Mouse (Mus musculus): Measurements from ENCODE around the gene Ankrd53. TPM values are rescaled to one million over a fixed set of nuclear protein-coding genes. Genes with fewer than 3 reads are reported as not detected.

Gene Ankrd53
- polyA plus RNA-seq, 1 experiment from 2014 or later: not detected

DNA sequence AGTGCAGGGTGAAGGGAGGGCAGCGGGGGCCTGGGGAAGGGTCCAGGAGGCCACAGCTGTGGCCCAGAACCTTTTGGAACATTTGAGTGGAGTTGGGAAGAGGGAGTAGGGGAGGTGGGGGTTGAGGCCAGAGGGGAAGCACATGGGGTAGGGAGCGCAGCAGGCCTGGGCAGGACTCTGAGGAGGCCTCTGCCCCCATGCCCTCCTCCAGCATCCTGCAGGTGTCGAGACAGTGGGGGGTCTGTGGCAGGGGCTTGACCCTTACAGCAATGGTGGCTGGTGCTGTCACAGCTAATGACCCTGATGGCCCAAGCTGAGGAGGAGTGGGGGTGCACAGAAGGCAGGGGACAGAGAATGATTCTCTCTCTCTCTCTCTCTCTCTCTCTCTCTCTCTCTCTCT is 13.2 kb upstream of the Ankrd53 start:
- no peaks in the 10 kb centered on the region for H3K4me1 ChIP-seq (ENCODE audit: control insufficient read depth, insufficient read depth, low read length)
- H3K36me3 ChIP-seq (ENCODE audit: control insufficient read depth, insufficient read depth, low read length): no peaks in the 10 kb centered on the region
- no peak overlapping the region for H3K27ac ChIP-seq (ENCODE audit: low read length)
- H3K4me3 ChIP-seq (ENCODE audit: low read length): no peak overlapping the region
- no peak overlapping the region for H3K4me2 ChIP-seq (ENCODE audit: low read depth, low read length)
- WGBS: 65% methylated on average over 3 of the region's 3 CpGs
- peaks cover 12% of the 10 kb centered on the region for H3K27me3 ChIP-seq (replicated peaks; ENCODE audit: control insufficient read depth, insufficient read depth, low read length)
- no peak for ATAC-seq
- no peak overlapping the region for H3K9ac ChIP-seq (ENCODE audit: low read depth, low read length)
- no peaks in the 10 kb centered on the region for H3K9me3 ChIP-seq (ENCODE audit: control insufficient read depth, low read length)

DNA sequence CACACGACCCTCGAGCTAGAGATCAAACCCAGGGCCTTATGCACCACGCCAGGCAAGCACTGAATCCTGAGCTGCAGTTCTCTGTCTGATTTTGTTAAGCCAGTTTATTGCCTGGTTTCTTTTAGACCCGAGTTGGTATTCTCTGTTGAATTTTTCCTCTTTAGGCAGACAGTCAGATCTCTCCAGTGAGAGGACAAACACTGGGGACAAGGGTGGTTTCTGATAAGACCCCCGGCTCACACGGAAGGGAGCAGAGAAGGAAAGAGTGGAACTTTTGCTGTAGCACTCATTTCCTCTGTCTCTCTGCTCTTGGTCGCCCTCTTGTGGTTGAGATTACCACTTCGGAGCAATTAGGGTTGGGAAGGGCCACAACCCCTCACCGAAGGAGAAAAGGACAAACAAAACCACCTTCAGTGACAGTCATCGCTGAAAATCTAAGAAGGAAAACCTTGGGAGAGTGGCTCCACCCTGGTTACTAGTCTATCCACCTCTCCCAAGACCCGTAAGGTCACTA is 12.2 kb upstream of the Ankrd53 start:
- Histone ChIP-seq H3K9me3 (ENCODE audit: control insufficient read depth, low read length) (no peaks in the 10 kb centered on the region), H3K4me3 (ENCODE audit: low read length) (no peak overlapping the region), H3K4me1 (ENCODE audit: control insufficient read depth, insufficient read depth, low read length) (no peaks in the 10 kb centered on the region), H3K36me3 (ENCODE audit: control insufficient read depth, insufficient read depth, low read length) (no peaks in the 10 kb centered on the region), H3K4me2 (ENCODE audit: low read depth, low read length) (0 out of 2 replicates have a peak overlapping the region, but pooled peaks have one; percentile 4), H3K9ac (ENCODE audit: low read depth, low read length) (no peak overlapping the region), H3K27ac (ENCODE audit: low read length) (no peak overlapping the region), H3K27me3 (replicated peaks; ENCODE audit: control insufficient read depth, insufficient read depth, low read length) (peaks cover 12% of the 10 kb centered on the region)
- WGBS: 8% methylated on average over 11 of the region's 11 CpGs
- ATAC-seq: no peak

DNA sequence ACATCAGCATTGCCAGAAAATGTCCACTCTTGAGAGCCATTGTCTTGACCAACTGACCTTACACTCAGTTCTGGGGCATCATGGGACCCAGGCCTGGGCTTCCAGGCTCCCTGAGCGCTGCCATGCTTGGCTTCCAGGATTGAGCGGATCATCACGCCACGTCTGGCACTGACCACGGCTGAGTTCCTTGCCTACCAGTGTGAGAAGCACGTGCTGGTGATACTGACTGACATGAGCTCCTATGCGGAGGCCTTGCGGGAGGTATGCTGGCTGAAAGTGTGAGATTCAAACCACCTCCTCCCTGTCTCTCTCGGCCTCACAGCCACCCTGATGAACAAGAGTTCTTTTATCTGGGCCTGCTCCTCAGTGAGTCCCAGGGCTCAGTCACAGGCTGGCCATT is 6.4 kb upstream of the Ankrd53 start:
- Histone ChIP-seq H3K27ac (ENCODE audit: low read length) (no peak overlapping the region), H3K9ac (ENCODE audit: low read depth, low read length) (no peak overlapping the region), H3K4me3 (ENCODE audit: low read length) (no peak overlapping the region), H3K4me1 (ENCODE audit: control insufficient read depth, insufficient read depth, low read length) (no peaks in the 10 kb centered on the region), H3K9me3 (ENCODE audit: control insufficient read depth, low read length) (no peaks in the 10 kb centered on the region), H3K36me3 (ENCODE audit: control insufficient read depth, insufficient read depth, low read length) (no peaks in the 10 kb centered on the region), H3K4me2 (ENCODE audit: low read depth, low read length) (no peak overlapping the region), H3K27me3 (replicated peaks; ENCODE audit: control insufficient read depth, insufficient read depth, low read length) (peaks cover 42% of the 10 kb centered on the region)
- 75% methylated on average over 9 of the region's 9 CpGs for WGBS
- no peak for ATAC-seq

DNA sequence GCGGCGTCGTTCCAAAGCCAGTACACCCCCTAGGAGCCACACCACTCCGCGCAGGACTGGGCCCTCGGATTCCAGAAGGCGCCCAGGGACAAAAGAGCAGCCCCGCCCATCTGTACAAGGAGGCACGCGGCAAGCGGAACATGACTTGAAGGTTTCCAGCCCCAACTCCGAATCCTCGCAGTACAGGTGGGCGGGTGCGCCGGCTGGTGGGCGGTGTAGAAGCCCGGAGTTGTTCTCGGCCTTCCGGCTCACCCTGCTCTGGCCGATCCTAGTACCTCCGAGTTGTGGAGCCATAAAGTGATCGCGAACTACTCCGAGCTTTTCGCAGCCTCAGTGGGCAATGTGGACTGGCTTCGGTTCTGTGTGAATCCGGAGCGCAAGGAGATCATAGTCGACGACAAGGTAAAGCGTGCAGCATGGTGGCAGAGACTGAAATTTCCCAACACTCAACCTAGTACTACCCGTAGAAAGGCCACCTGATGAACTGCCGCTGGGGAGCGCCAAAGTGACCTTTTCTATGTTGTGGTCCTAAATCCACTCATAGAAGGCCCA is 512 bp downstream of the Ankrd53 start:
- H3K9me3 ChIP-seq (ENCODE audit: control insufficient read depth, low read length): no peaks in the 10 kb centered on the region
- H3K4me3 ChIP-seq (ENCODE audit: low read length): peak overlapping the region; percentile 31
- H3K27ac ChIP-seq (ENCODE audit: low read length): no peak overlapping the region
- H3K9ac ChIP-seq (ENCODE audit: low read depth, low read length): peak overlapping the region; percentile 27; the same call in 1 of the 2 replicates
- H3K27me3 ChIP-seq (replicated peaks; ENCODE audit: control insufficient read depth, insufficient read depth, low read length): peaks cover 31% of the 10 kb centered on the region
- no peaks in the 10 kb centered on the region for H3K36me3 ChIP-seq (ENCODE audit: control insufficient read depth, insufficient read depth, low read length)
- peaks cover 6% of the 10 kb centered on the region; the same call in 1 of the 2 replicates for H3K4me1 ChIP-seq (ENCODE audit: control insufficient read depth, insufficient read depth, low read length)
- H3K4me2 ChIP-seq (ENCODE audit: low read depth, low read length): peak overlapping the region; percentile 63
- WGBS: 1% methylated on average over 35 of the region's 35 CpGs
- ATAC-seq: peak; percentile 83

DNA sequence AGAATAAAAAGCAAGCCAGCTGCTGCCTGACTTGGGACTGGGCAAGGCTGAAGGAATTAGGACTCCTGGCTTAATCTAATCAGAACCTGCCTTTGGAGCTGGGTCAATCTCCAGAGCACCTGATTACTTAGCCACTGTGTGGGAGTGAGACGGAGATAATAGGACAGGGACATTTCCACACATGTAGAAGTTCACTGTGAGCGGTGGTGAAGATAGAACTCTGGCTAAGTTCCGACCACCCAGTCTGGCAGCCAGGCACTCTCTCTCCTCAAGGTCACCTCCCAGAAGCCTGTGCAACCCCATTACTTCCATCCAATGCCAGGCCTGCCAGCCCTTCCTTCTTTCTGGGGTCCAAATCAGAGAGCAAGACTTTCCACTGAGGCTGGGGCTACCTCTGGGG is 4.5 kb downstream of the Ankrd53 start:
- Histone ChIP-seq H3K27me3 (replicated peaks; ENCODE audit: control insufficient read depth, insufficient read depth, low read length) (peaks cover 4% of the 10 kb centered on the region; the same call in 1 of the 2 replicates), H3K27ac (ENCODE audit: low read length) (no peak overlapping the region), H3K9me3 (ENCODE audit: control insufficient read depth, low read length) (no peaks in the 10 kb centered on the region), H3K4me2 (ENCODE audit: low read depth, low read length) (no peak overlapping the region), H3K9ac (ENCODE audit: low read depth, low read length) (no peak overlapping the region), H3K4me1 (ENCODE audit: control insufficient read depth, insufficient read depth, low read length) (peaks cover 6% of the 10 kb centered on the region; the same call in 1 of the 2 replicates), H3K4me3 (ENCODE audit: low read length) (no peak overlapping the region), H3K36me3 (ENCODE audit: control insufficient read depth, insufficient read depth, low read length) (peaks cover 3% of the 10 kb centered on the region; the same call in 1 of the 2 replicates)
- 84% methylated on average over 3 of the region's 3 CpGs for WGBS
- ATAC-seq: no peak

DNA sequence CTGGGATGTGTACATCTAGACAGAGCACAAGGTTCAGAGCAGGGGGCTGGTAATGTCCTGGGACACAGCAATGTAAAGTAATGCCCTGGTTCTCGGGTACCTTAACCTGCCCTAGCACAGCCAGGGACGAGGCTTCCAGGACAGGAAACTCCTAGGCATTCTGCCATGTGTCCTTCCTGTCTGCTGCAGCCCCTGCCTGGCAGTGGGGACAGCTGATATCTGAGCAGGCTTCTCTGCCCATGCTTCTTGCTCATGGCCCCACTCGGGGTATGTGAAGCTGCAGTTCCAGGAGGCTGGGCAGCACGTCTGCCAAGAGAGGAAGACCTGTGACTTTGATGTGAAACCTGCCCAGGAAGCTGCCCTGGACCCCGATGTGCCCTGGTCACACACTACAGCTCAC is 6.0 kb downstream of the Ankrd53 start:
- no peak for ATAC-seq
- H3K4me3 ChIP-seq (ENCODE audit: low read length): no peak overlapping the region
- no peak overlapping the region for H3K9ac ChIP-seq (ENCODE audit: low read depth, low read length)
- H3K9me3 ChIP-seq (ENCODE audit: control insufficient read depth, low read length): no peaks in the 10 kb centered on the region
- no peaks in the 10 kb centered on the region for H3K27me3 ChIP-seq (replicated peaks; ENCODE audit: control insufficient read depth, insufficient read depth, low read length)
- no peaks in the 10 kb centered on the region for H3K4me1 ChIP-seq (ENCODE audit: control insufficient read depth, insufficient read depth, low read length)
- peaks cover 3% of the 10 kb centered on the region; the same call in 1 of the 2 replicates for H3K36me3 ChIP-seq (ENCODE audit: control insufficient read depth, insufficient read depth, low read length)
- no peak overlapping the region for H3K27ac ChIP-seq (ENCODE audit: low read length)
- H3K4me2 ChIP-seq (ENCODE audit: low read depth, low read length): no peak overlapping the region
- WGBS: 81% methylated on average over 5 of the region's 5 CpGs

DNA sequence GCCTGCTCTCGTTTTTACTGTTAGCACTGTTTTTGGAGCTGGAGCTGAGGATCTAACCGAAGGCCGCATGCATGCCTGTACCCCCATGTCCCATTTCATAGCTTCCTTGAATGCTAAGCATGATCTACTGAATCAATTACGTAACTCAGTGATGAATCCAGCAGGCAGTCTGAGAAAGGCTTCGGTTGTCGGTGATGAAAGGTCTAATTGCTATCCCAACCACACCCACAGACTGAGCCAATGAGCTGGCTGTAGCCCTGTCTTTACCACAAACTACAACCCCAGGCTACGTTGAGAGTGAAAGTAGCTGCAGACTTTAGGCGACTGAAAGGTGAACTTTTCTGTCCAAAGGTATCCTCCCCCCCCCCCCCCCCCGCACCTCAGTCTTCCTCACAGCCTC is 11.7 kb downstream of the Ankrd53 start:
- Histone ChIP-seq H3K9me3 (ENCODE audit: control insufficient read depth, low read length) (no peaks in the 10 kb centered on the region), H3K36me3 (ENCODE audit: control insufficient read depth, insufficient read depth, low read length) (peaks cover 3% of the 10 kb centered on the region; the same call in 1 of the 2 replicates), H3K4me2 (ENCODE audit: low read depth, low read length) (peak overlapping the region; percentile 87), H3K4me1 (ENCODE audit: control insufficient read depth, insufficient read depth, low read length) (peaks cover 10% of the 10 kb centered on the region), H3K4me3 (ENCODE audit: low read length) (peak overlapping the region; percentile 100), H3K27ac (ENCODE audit: low read length) (no peak overlapping the region; the same call in 1 of the 2 replicates), H3K9ac (ENCODE audit: low read depth, low read length) (peak overlapping the region; percentile 99), H3K27me3 (replicated peaks; ENCODE audit: control insufficient read depth, insufficient read depth, low read length) (no peaks in the 10 kb centered on the region)
- ATAC-seq: no peak
- WGBS: 54% methylated on average over 9 of the region's 9 CpGs

DNA sequence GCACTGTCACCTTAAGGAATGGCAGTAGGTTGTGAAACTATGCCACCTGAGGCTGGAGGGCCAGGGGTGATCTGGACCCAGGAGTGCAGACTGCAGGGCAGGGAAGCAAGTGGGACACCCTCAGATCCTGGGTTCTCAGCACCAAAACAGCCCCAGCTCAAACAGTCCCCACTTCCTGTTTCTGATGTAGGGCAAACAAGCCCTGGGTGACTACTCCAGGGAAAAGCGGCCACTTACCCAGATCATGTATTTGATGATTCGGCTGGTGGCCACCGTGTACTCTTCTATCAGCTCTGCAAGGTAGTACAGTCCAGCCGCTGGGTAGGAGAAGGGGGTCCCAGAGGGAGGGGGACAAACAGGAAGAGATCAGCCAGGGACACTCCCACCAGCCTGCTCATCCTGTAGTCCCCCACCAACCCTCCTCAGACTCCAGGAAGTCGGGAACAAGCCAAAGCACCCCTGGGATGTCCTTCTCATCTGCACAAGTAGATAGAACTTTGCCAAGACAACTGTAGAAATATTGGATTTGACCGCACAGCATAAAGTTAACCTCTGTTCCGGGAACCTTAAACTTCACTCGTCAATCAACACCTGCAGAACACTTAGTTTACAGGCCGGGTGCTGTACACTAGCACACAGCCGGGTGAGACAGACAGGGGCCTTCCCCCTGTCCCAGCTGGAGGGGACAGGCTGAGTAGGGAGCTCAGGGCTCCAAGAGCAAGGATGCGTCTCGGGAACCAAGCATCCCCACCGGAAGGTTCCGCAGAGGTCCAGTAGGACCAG is 12.5 kb downstream of the Ankrd53 start:
- H3K4me3 ChIP-seq (ENCODE audit: low read length): peak overlapping the region; percentile 100
- H3K9me3 ChIP-seq (ENCODE audit: control insufficient read depth, low read length): no peaks in the 10 kb centered on the region
- peak; percentile 49 for ATAC-seq
- H3K4me2 ChIP-seq (ENCODE audit: low read depth, low read length): peak overlapping the region; percentile 87
- WGBS: 1% methylated on average over 14 of the region's 14 CpGs
- H3K9ac ChIP-seq (ENCODE audit: low read depth, low read length): peak overlapping the region; percentile 99
- H3K4me1 ChIP-seq (ENCODE audit: control insufficient read depth, insufficient read depth, low read length): peaks cover 10% of the 10 kb centered on the region
- no peaks in the 10 kb centered on the region for H3K27me3 ChIP-seq (replicated peaks; ENCODE audit: control insufficient read depth, insufficient read depth, low read length)
- peak overlapping the region; percentile 94 for H3K27ac ChIP-seq (ENCODE audit: low read length)
- H3K36me3 ChIP-seq (ENCODE audit: control insufficient read depth, insufficient read depth, low read length): peaks cover 3% of the 10 kb centered on the region; the same call in 1 of the 2 replicates

DNA sequence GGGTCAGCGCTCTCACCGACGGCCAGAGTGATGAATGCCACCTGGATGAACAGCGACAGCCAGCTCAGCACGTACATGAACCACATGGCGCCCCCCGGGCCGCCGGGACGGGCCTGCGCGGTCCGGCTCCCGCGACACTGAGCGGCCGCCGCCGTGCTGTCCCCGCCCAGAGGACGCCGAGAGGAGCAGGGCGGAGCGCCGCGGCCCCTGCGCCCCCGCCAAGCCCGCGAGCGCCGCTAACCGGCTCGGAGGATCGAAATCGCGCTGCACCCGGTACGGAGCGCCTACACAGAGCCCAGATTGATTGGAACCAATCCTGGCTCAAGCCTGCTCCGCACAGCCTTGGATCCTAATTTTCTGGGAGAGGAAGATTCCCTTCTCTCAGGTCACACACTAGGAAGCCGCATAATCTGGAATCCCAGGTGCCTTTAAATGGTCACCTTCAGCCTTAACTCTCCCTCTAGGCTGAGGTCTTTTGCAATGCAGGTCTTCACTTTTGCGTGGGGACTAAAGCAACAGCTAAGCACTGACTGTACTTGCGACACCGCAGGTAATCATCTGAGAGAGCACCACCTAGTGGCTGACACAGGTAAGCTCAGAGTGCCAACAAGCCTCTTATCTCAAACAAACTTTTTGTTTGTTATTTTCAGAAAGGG is 13.3 kb downstream of the Ankrd53 start, which contains the start of gene Tex261:
Tex261 (minus strand) TSS at position 176 of the 656 bp plus-strand sequence.
- peak within 1 kb of the TSS; percentile 87 for H3K4me2 ChIP-seq (ENCODE audit: low read depth, low read length)
- H3K9me3 ChIP-seq (ENCODE audit: control insufficient read depth, low read length): no peaks in the 10 kb centered on the region
- peak; percentile 96 for ATAC-seq
- peak within 1 kb of the TSS; percentile 99 for H3K9ac ChIP-seq (ENCODE audit: low read depth, low read length)
- peak within 1 kb of the TSS; percentile 94 for H3K27ac ChIP-seq (ENCODE audit: low read length)
- H3K4me1 ChIP-seq (ENCODE audit: control insufficient read depth, insufficient read depth, low read length): peaks cover 10% of the 10 kb centered on the region
- peaks cover 3% of the 10 kb centered on the region; the same call in 1 of the 2 replicates for H3K36me3 ChIP-seq (ENCODE audit: control insufficient read depth, insufficient read depth, low read length)
- H3K27me3 ChIP-seq (replicated peaks; ENCODE audit: control insufficient read depth, insufficient read depth, low read length): no peaks in the 10 kb centered on the region
- peak within 1 kb of the TSS; percentile 100 for H3K4me3 ChIP-seq (ENCODE audit: low read length)
- 0% methylated on average over 45 of the region's 45 CpGs for WGBS

All from intestine, embryonic 16.5 days (tissue).